Mouse (Mus musculus) lung, postnatal 0 days (tissue): ENCODE data around the gene Rsl24d1.

Source experiments
- CTCF ChIP-seq: IDR thresholded peaks from 2 replicates; pipeline ENCODE4 v1.5.1; 2016; ENCODE audit warnings: antibody characterized with exemption, mild to moderate bottlenecking
- EP300 ChIP-seq: IDR thresholded peaks from 2 replicates; pipeline ENCODE4 v1.6.1; 2016; ENCODE audit warnings: antibody characterized with exemption, mild to moderate bottlenecking, control low read depth

- no peak for TF ChIP-seq CTCF
- no peak for TF ChIP-seq EP300
Measured at GRCm38 (mm10) chr9:73097898-73098297, 15.3 kb upstream of the Rsl24d1 start.
